Mouse (Mus musculus) fibroblast of lung, adult 2 months (primary cell): ENCODE results near the gene Nceh1.

Experiments used
- DNase-seq: peaks from one replicate; pipeline ENCODE4 v3.0.0-alpha.2; 2011; ENCODE audit warnings: low read depth

Nceh1 gene

GRCm38 (mm10) chr3:27326633-27327191 is 143.9 kb downstream of the Nceh1 start:
- DNase-seq: no peak

GRCm38 (mm10) chr3:27330706-27331105 is 147.9 kb downstream of the Nceh1 start:
- no peak for DNase-seq
